Mouse (Mus musculus): ENCODE data around the gene Col11a1.

- TF ChIP-seq CTCF (IDR thresholded peaks at IDR 0.05; ENCODE audit: extremely low read depth, insufficient read length, insufficient replicate concordance, low read depth, low read length) (no peak), POLR2A (IDR thresholded peaks at IDR 0.05; ENCODE audit: low read depth, low read length) (no peak)
Measured at GRCm38 (mm10) chr3:114229501-114229900, 199.2 kb downstream of the Col11a1 start.
